9 mouse cellular contexts compared by ENCODE assay signal in the genomic region with DNA sequence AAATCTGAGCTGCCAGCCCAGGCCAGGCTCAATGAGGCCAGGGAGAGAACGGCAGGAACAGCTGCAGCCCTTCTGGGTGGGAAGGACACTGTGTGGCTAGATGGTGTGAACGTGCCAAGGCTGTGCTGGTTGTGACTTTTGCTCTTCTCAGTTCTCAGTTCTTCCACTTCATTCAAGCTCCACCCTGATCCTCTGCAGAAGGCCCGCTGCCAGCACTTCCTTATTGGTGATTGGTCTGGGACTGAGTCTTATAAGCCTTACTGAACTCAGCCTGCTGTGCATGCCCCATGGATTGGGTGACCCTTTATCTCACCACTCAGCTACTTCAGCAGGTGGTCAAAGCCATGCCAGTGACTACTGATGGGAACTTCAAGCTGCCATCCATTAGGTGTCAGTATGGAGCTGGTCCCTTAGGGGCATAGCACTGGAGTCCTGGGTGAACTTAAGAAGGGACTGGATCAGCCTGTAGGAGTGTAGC. TPM values are rescaled to one million over a fixed set of nuclear protein-coding genes. Genes with fewer than 3 reads are reported as not detected.
DNase-seq lines count a peak whose midpoint lies in the region; ATAC-seq and TF ChIP-seq lines count a peak whose summit lies in the region.
"Had no signal": no experiment of that assay in that cellular context is flagged by ENCODE, and none has a peak within 500 bp of the region (broad histone marks: within the 10 kb centered on the region; RNA-seq: fewer than 3 reads in every experiment).

No protein-coding gene starts in this region.

- H3K27ac ChIP-seq in liver, postnatal 0 days (ENCODE audit: low read depth) = no peak overlapping the region
- H3K27ac ChIP-seq in liver, embryonic 12.5 days = no peak overlapping the region
- no peak overlapping the region for H3K27ac ChIP-seq in heart, postnatal 0 days (ENCODE audit: low read depth)
- no peak overlapping the region for H3K27ac ChIP-seq in stomach, embryonic 16.5 days (ENCODE audit: low read length)
- H3K27ac ChIP-seq: stomach, embryonic 15.5 days had no signal

- H3K4me3 ChIP-seq in liver, postnatal 0 days (ENCODE audit: low read depth, low read length) = no peak overlapping the region
- no peak overlapping the region for H3K4me3 ChIP-seq in liver, embryonic 12.5 days
- no peak overlapping the region for H3K4me3 ChIP-seq in heart, postnatal 0 days (ENCODE audit: low read depth, low read length)
- H3K4me3 ChIP-seq in stomach, embryonic 16.5 days (replicated peaks; ENCODE audit: low read length) = no peak overlapping the region
- H3K4me3 ChIP-seq: stomach, embryonic 15.5 days had no signal

- H3K27me3 ChIP-seq in liver, postnatal 0 days (ENCODE audit: insufficient read depth, low read length) = 0 out of 2 replicates have a peak, but pooled peaks cover 4% of the 10 kb centered on the region
- peaks cover 15% of the 10 kb centered on the region; the same call in 1 of the 2 replicates for H3K27me3 ChIP-seq in liver, embryonic 12.5 days (replicated peaks)
- H3K27me3 ChIP-seq in heart, postnatal 0 days (ENCODE audit: control insufficient read depth, insufficient read depth, low read length) = no peaks in the 10 kb centered on the region
- H3K27me3 ChIP-seq in stomach, embryonic 16.5 days (ENCODE audit: control insufficient read depth, insufficient read depth, low read length) = no peaks in the 10 kb centered on the region; the same call in none of the 2 replicates
- H3K27me3 ChIP-seq: stomach, embryonic 15.5 days had no signal

- WGBS in liver, postnatal 0 days (ENCODE audit: insufficient replicate concordance) = 48% methylated on average over 3 of the region's 3 CpGs
- WGBS in liver, embryonic 12.5 days (ENCODE audit: insufficient replicate concordance) = 38% methylated on average over 3 of the region's 3 CpGs
- WGBS in heart, postnatal 0 days = 42% methylated on average over 3 of the region's 3 CpGs
- 40% methylated on average over 3 of the region's 3 CpGs for WGBS in stomach, embryonic 16.5 days

- peak; percentile 46 for TF ChIP-seq CTCF in liver, postnatal 0 days (IDR thresholded peaks at IDR 0.05; ENCODE audit: low read depth)
- TF ChIP-seq CTCF in heart, postnatal 0 days (IDR thresholded peaks at IDR 0.05; ENCODE audit: low read depth) = peak; percentile 33

- DNase-seq in adrenal gland, adult 2 months = peak; percentile 35
- no peak for DNase-seq in adrenal gland, postnatal 36 days
- DNase-seq in liver, postnatal 0 days = no peak
- DNase-seq in heart, postnatal 0 days (ENCODE audit: low spot score) = no peak
- DNase-seq in frontal cortex, postnatal 25 days (ENCODE audit: low spot score in 2 of 2) = no peak
- no peak for DNase-seq in spleen, postnatal 10 days (ENCODE audit: low spot score in 2 of 2)

- H3K36me3 ChIP-seq in liver, postnatal 0 days (replicated peaks; ENCODE audit: insufficient read depth, low read length) = no peaks in the 10 kb centered on the region
- H3K36me3 ChIP-seq in liver, embryonic 12.5 days = no peaks in the 10 kb centered on the region
- H3K36me3 ChIP-seq in heart, postnatal 0 days (replicated peaks; ENCODE audit: control insufficient read depth, insufficient read depth, low read length) = no peaks in the 10 kb centered on the region
- H3K36me3 ChIP-seq in stomach, embryonic 16.5 days (ENCODE audit: control insufficient read depth, insufficient read depth, low read length) = no peaks in the 10 kb centered on the region
- H3K36me3 ChIP-seq: stomach, embryonic 15.5 days had no signal

- TF ChIP-seq EP300 in liver, postnatal 0 days (IDR thresholded peaks at IDR 0.05; ENCODE audit: low read depth) = no peak
- no peak for TF ChIP-seq EP300 in heart, postnatal 0 days (IDR thresholded peaks at IDR 0.05; ENCODE audit: low read depth)

- H3K9ac ChIP-seq in liver, postnatal 0 days (replicated peaks) = no peak overlapping the region
- no peak overlapping the region for H3K9ac ChIP-seq in liver, embryonic 12.5 days
- H3K9ac ChIP-seq in heart, postnatal 0 days (replicated peaks; ENCODE audit: low read depth, low read length) = no peak overlapping the region
- no peak overlapping the region for H3K9ac ChIP-seq in stomach, embryonic 16.5 days (ENCODE audit: low read length)
- H3K9ac ChIP-seq: stomach, embryonic 15.5 days had no signal

- no peaks in the 10 kb centered on the region for H3K9me3 ChIP-seq in liver, postnatal 0 days (ENCODE audit: low read length)
- no peaks in the 10 kb centered on the region for H3K9me3 ChIP-seq in liver, embryonic 12.5 days (replicated peaks)
- no peaks in the 10 kb centered on the region for H3K9me3 ChIP-seq in heart, postnatal 0 days (replicated peaks; ENCODE audit: control insufficient read depth, low read length)
- H3K9me3 ChIP-seq in stomach, embryonic 16.5 days (replicated peaks; ENCODE audit: control insufficient read depth, low read length) = no peaks in the 10 kb centered on the region
- H3K9me3 ChIP-seq: stomach, embryonic 15.5 days had no signal

- H3K4me1 ChIP-seq in liver, postnatal 0 days (ENCODE audit: insufficient read depth) = no peaks in the 10 kb centered on the region
- H3K4me1 ChIP-seq in liver, embryonic 12.5 days = no peaks in the 10 kb centered on the region
- H3K4me1 ChIP-seq in heart, postnatal 0 days (ENCODE audit: control insufficient read depth, insufficient read depth) = no peaks in the 10 kb centered on the region
- H3K4me1 ChIP-seq in stomach, embryonic 16.5 days (ENCODE audit: control insufficient read depth, insufficient read depth, low read length) = no peaks in the 10 kb centered on the region
- H3K4me1 ChIP-seq: stomach, embryonic 15.5 days had no signal

- H3K4me2 ChIP-seq in liver, postnatal 0 days (ENCODE audit: low read depth, low read length) = no peak overlapping the region
- H3K4me2 ChIP-seq in liver, embryonic 12.5 days = no peak overlapping the region
- no peak overlapping the region for H3K4me2 ChIP-seq in heart, postnatal 0 days (ENCODE audit: low read depth, low read length)
- H3K4me2 ChIP-seq in stomach, embryonic 16.5 days (ENCODE audit: low read depth, low read length) = no peak overlapping the region
- H3K4me2 ChIP-seq: stomach, embryonic 15.5 days had no signal

- no peak for ATAC-seq in liver, postnatal 0 days
- ATAC-seq in liver, embryonic 12.5 days = no peak
- peak; percentile 53 for ATAC-seq in heart, postnatal 0 days (ENCODE audit: insufficient read depth, low read depth)
- ATAC-seq in stomach, embryonic 16.5 days (ENCODE audit: insufficient read depth, low FRiP score) = 0 out of 2 replicates have a peak, but pooled peaks have one; percentile 35

RNA-seq across cellular contexts. Expression of a gene that starts 23.6 kb away (rescaled TPM):
- 10 to 100 TPM; 38.2 to 42.3 TPM for total RNA-seq in adrenal gland, adult 2 months (2021)
- polyA plus RNA-seq in adrenal gland, adult 2 months (2012; rRNA removed) = 24.9 and 29.0 TPM in 2 replicates
- 10 to 100 TPM; 34.9 to 52.5 TPM for total RNA-seq in adrenal gland, postnatal 36 days (2021)
- polyA plus RNA-seq in liver, postnatal 0 days (2015; fragmentation: Nextera tagmentation; extraction: Ambion mirVana) = not detected in 2 replicates
- not detected in 2 replicates for polyA plus RNA-seq in liver, embryonic 12.5 days (2016; fragmentation: Nextera tagmentation; extraction: Ambion mirVana)
- 0.53 and 1.1 TPM in 2 replicates for total RNA-seq in heart, postnatal 0 days (2014; rRNA removed; ENCODE audit: low replicate concordance)
- 0.14 and 0.20 TPM in 2 replicates for polyA plus RNA-seq in heart, postnatal 0 days (2015; fragmentation: Nextera tagmentation; extraction: Ambion mirVana)
- polyA plus RNA-seq in stomach, embryonic 16.5 days (2015; fragmentation: Nextera tagmentation; extraction: Ambion mirVana) = 0.26 and 0.59 TPM in 2 replicates

RNA-seq across cellular contexts. Expression of a gene that starts 43.0 kb away (rescaled TPM):
- 100 to 1,000 TPM; 290 to 364 TPM for total RNA-seq in adrenal gland, adult 2 months (2021)
- 197 and 251 TPM in 2 replicates for polyA plus RNA-seq in adrenal gland, adult 2 months (2012; rRNA removed)
- total RNA-seq in adrenal gland, postnatal 36 days (2021) = 100 to 1,000 TPM; 251 to 260 TPM
- polyA plus RNA-seq in liver, postnatal 0 days (2015; fragmentation: Nextera tagmentation; extraction: Ambion mirVana) = 17.4 and 18.3 TPM in 2 replicates
- 13.0 and 14.8 TPM in 2 replicates for polyA plus RNA-seq in liver, embryonic 12.5 days (2016; fragmentation: Nextera tagmentation; extraction: Ambion mirVana)
- 198 and 304 TPM in 2 replicates for total RNA-seq in heart, postnatal 0 days (2014; rRNA removed; ENCODE audit: low replicate concordance)
- polyA plus RNA-seq in heart, postnatal 0 days (2015; fragmentation: Nextera tagmentation; extraction: Ambion mirVana) = 61.6 and 64.1 TPM in 2 replicates
- 87.2 and 114 TPM in 2 replicates for polyA plus RNA-seq in stomach, embryonic 16.5 days (2015; fragmentation: Nextera tagmentation; extraction: Ambion mirVana)

Comparison
In these comparisons a context has a peak if more than half of its experiments do, and no peak if none do; other contexts are left out.
1. ATAC-seq: peak in heart, postnatal 0 days (single experiment) and stomach, embryonic 16.5 days (single experiment); none in liver, postnatal 0 days (single experiment) and liver, embryonic 12.5 days (single experiment).
2. RNA of a gene that starts 23.6 kb away (polyA plus RNA-seq): 24.9 to 29.0 TPM in adrenal gland, adult 2 months; 0.26 to 0.59 TPM in stomach, embryonic 16.5 days, 0.14 to 0.20 TPM in heart, postnatal 0 days, not detected in liver, postnatal 0 days and not detected in liver, embryonic 12.5 days; every median in the first group is over 10 times any median in the second.